Mouse (Mus musculus): ENCODE results near the gene Gm6096. TPM values are rescaled to one million over a fixed set of nuclear protein-coding genes. Genes with fewer than 3 reads are reported as not detected.

Gm6096 gene
- polyA plus RNA-seq, 1 experiment from 2014 or later = 0.32 TPM

GRCm38 (mm10) chr7:34291265-34291664, 40.4 kb downstream of the Gm6096 start:
- H3K27ac ChIP-seq = no peak overlapping the region; the same call in 1 of the 2 replicates
- no peaks in the 10 kb centered on the region for H3K9me3 ChIP-seq (replicated peaks; ENCODE audit: low read length)
- no peaks in the 10 kb centered on the region for H3K4me1 ChIP-seq (replicated peaks; ENCODE audit: insufficient read depth, low read length)
- DNase-seq (ENCODE audit: low spot score) (peak; percentile 39), ATAC-seq (replicated peaks; ENCODE audit: low FRiP score, low read depth) (no peak)
- 82% methylated on average over 1 of the region's 1 CpGs for WGBS
- TF ChIP-seq CTCF (IDR thresholded peaks at IDR 0.05; ENCODE audit: low read depth) = no peak
- no peak overlapping the region for H3K9ac ChIP-seq (ENCODE audit: low read depth, low read length)
- no peaks in the 10 kb centered on the region for H3K27me3 ChIP-seq (ENCODE audit: insufficient read depth, low read length)
- no peaks in the 10 kb centered on the region for H3K36me3 ChIP-seq (ENCODE audit: insufficient read depth, low read length)
- H3K4me3 ChIP-seq (replicated peaks; ENCODE audit: low read depth, low read length) = no peak overlapping the region
- no peak overlapping the region for H3K4me2 ChIP-seq (ENCODE audit: low read length)

DNA sequence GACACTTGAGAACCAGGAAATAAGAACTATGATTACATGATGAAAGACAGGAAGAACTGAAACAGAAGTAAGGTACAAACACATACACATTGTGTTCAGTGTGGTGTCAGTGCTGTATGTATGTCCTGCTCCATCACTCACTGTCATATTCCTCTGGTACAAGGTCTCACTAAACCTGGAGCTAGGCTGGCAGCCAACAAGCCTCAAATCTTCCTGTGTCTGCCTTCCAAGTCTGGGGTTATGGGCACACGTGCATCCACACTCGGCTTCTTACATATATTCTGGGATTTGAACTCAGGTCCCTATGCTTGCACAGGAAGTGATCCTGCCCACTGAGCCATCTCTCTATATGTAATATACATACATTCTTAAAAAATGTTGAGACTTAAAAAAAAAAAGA, 41.8 kb downstream of the Gm6096 start:
- Histone ChIP-seq H3K9ac (ENCODE audit: low read depth, low read length) (no peak overlapping the region), H3K4me2 (ENCODE audit: low read length) (no peak overlapping the region), H3K36me3 (ENCODE audit: insufficient read depth, low read length) (no peaks in the 10 kb centered on the region), H3K4me1 (replicated peaks; ENCODE audit: insufficient read depth, low read length) (no peaks in the 10 kb centered on the region), H3K4me3 (replicated peaks; ENCODE audit: low read depth, low read length) (no peak overlapping the region), H3K27me3 (ENCODE audit: insufficient read depth, low read length) (no peaks in the 10 kb centered on the region), H3K27ac (no peak overlapping the region), H3K9me3 (replicated peaks; ENCODE audit: low read length) (no peaks in the 10 kb centered on the region)
- no peak for DNase-seq (ENCODE audit: low spot score)
- no peak for TF ChIP-seq CTCF (IDR thresholded peaks at IDR 0.05; ENCODE audit: low read depth)
- 76% methylated on average over 2 of the region's 2 CpGs for WGBS
- ATAC-seq (replicated peaks; ENCODE audit: low FRiP score, low read depth) = no peak

DNA sequence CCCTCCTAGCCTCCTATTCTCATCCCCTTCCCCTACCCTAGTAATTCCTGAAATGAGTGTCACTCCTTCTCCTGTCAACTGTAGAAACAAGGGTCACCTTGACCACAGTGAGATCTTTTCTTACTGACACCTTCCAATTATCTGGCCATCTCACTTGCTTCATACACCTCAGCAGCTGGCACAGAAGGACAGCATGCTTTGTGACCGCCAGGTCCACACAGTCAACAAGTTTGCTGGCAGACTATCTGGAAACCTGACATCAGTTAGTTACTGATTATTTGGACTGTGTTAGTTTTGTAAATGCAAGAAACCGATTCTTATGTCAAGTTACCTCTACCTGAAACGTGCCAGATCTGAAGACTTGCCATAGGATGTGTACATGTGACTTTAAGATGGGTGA, 45.3 kb downstream of the Gm6096 start:
- Histone ChIP-seq H3K4me1 (replicated peaks; ENCODE audit: insufficient read depth, low read length) (no peaks in the 10 kb centered on the region), H3K36me3 (ENCODE audit: insufficient read depth, low read length) (no peaks in the 10 kb centered on the region), H3K4me2 (ENCODE audit: low read length) (no peak overlapping the region), H3K9ac (ENCODE audit: low read depth, low read length) (no peak overlapping the region), H3K27ac (no peak overlapping the region), H3K9me3 (replicated peaks; ENCODE audit: low read length) (no peaks in the 10 kb centered on the region), H3K27me3 (ENCODE audit: insufficient read depth, low read length) (no peaks in the 10 kb centered on the region), H3K4me3 (replicated peaks; ENCODE audit: low read depth, low read length) (no peak overlapping the region)
- no peak for DNase-seq (ENCODE audit: low spot score)
- no peak for ATAC-seq (replicated peaks; ENCODE audit: low FRiP score, low read depth)
- 88% methylated on average over 3 of the region's 3 CpGs for WGBS
- no peak for TF ChIP-seq CTCF (IDR thresholded peaks at IDR 0.05; ENCODE audit: low read depth)

DNA sequence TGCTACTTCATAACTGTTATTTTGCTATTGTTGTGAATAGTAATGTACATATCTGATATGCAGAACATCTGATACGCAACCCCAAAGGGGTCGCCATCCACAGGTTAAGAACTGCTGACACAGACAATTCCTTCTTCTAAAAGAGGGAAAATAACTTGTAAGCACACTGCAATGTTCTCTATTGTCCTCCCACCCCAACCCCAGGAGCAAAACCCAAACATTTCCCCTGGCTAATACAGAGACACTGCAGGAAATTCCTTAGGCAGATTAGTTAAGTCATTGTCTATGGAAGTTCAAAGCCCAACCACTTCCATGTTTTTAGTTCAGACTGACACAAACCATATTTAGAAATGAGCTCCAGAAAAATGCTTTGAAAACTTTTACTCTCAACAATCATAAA, 48.0 kb downstream of the Gm6096 start:
- H3K4me1 ChIP-seq (replicated peaks; ENCODE audit: insufficient read depth, low read length) = peaks cover 4% of the 10 kb centered on the region
- H3K9ac ChIP-seq (ENCODE audit: low read depth, low read length) = no peak overlapping the region
- no peak overlapping the region for H3K4me2 ChIP-seq (ENCODE audit: low read length)
- WGBS = 90% methylated on average over 2 of the region's 2 CpGs
- no peaks in the 10 kb centered on the region for H3K27me3 ChIP-seq (ENCODE audit: insufficient read depth, low read length)
- H3K9me3 ChIP-seq (replicated peaks; ENCODE audit: low read length) = no peaks in the 10 kb centered on the region
- peaks cover 5% of the 10 kb centered on the region; the same call in 1 of the 2 replicates for H3K36me3 ChIP-seq (ENCODE audit: insufficient read depth, low read length)
- no peak for ATAC-seq (replicated peaks; ENCODE audit: low FRiP score, low read depth)
- no peak for TF ChIP-seq CTCF (IDR thresholded peaks at IDR 0.05; ENCODE audit: low read depth)
- H3K27ac ChIP-seq = 0 out of 2 replicates have a peak overlapping the region, but pooled peaks have one; percentile 19
- peak; percentile 70 for DNase-seq (ENCODE audit: low spot score)
- no peak overlapping the region for H3K4me3 ChIP-seq (replicated peaks; ENCODE audit: low read depth, low read length)

Other genes with a start within 250 kb of the Gm6096 start
- gene Scgb2b27, start 237.1 kb upstream of the Gm6096 start, polyA plus RNA-seq (2015; fragmentation: Nextera tagmentation; extraction: Ambion mirVana) = not detected in 2 replicates
- not detected in 2 replicates for gene Scgb1b27, start 229.6 kb upstream of the Gm6096 start, polyA plus RNA-seq (2015; fragmentation: Nextera tagmentation; extraction: Ambion mirVana)
- gene Scgb1b30, start 155.6 kb upstream of the Gm6096 start, polyA plus RNA-seq (2015; fragmentation: Nextera tagmentation; extraction: Ambion mirVana) = not detected in 2 replicates
- 6.3 and 8.0 TPM in 2 replicates for gene Wtip, start 117.8 kb upstream of the Gm6096 start, polyA plus RNA-seq (2015; fragmentation: Nextera tagmentation; extraction: Ambion mirVana)
- gene Uba2, start 81.4 kb upstream of the Gm6096 start, polyA plus RNA-seq (2015; fragmentation: Nextera tagmentation; extraction: Ambion mirVana) = 133 and 146 TPM in 2 replicates
- 51.4 and 54.5 TPM in 2 replicates for gene Pdcd2l, start 54.4 kb upstream of the Gm6096 start, polyA plus RNA-seq (2015; fragmentation: Nextera tagmentation; extraction: Ambion mirVana)
- 323 and 356 TPM in 2 replicates for gene Gpi1, start 20.7 kb upstream of the Gm6096 start, polyA plus RNA-seq (2015; fragmentation: Nextera tagmentation; extraction: Ambion mirVana)
- gene 4931406P16Rik, start 62.5 kb downstream of the Gm6096 start, polyA plus RNA-seq (2015; fragmentation: Nextera tagmentation; extraction: Ambion mirVana) = 39.1 and 41.2 TPM in 2 replicates
- gene Lsm14a, start 142.3 kb downstream of the Gm6096 start, polyA plus RNA-seq (2015; fragmentation: Nextera tagmentation; extraction: Ambion mirVana) = 78.7 and 82.0 TPM in 2 replicates

Measured in kidney, postnatal 0 days (tissue).